Mouse (Mus musculus): ENCODE results near the gene Ppp3ca.

DNA sequence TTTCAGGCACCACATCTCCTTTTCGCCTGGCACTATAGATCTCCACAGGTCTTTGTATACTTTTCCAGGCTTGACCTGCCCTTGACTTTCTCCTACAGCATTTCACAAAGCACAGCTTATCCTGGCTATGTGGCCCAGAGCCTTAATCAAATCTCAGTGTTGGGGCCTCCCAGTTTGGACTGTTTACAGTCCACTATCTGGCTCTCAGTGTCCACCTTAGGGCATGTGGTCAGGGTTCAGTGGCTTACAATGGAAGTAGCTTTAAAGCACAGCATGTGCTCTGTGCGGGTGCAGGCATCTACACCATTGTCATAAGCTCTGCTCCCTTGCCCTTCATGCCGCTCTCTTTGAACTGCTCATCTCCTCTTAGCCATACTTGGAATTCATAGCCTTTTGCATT lies 146.4 kb downstream of the Ppp3ca start:
- TF ChIP-seq CTCF (IDR thresholded peaks at IDR 0.05; ENCODE audit: low read depth) (no peak), EP300 (IDR thresholded peaks at IDR 0.05; ENCODE audit: low read depth) (no peak)

All from liver, postnatal 0 days (tissue).